Mouse (Mus musculus) kidney, postnatal 0 days (tissue): ENCODE measurements around the gene Nceh1. TPM values are rescaled to one million over a fixed set of nuclear protein-coding genes. Genes with fewer than 3 reads are reported as not detected.
A peak's percentile ranks its signal among the peaks of the same experiment; 100 is the strongest.
"Not testable (repeated sequence)": the region's sequence is repeated elsewhere in the genome, so short reads cannot be mapped to it uniquely, and the experiment has no call there.

Experiments
- ATAC-seq: fragments of 200-750 bp; cut with Nextera tagmentation; replicated peaks from 2 replicates; pipeline ENCODE4 v1.8.0; 2017; ENCODE audit warnings: low read depth, moderate number of reproducible peaks, moderate TSS enrichment, moderate library complexity; ENCODE audit not compliant: low FRiP score
- DNase-seq: peaks from one replicate; pipeline ENCODE4 v3.0.0-alpha.2; 2016; ENCODE audit warnings: low spot score
- H3K27ac ChIP-seq: fragments of 300-500 bp; sonication (generic); 2 replicates; pipeline ENCODE4 v1.5.1; 2014; ENCODE audit warnings: mild to moderate bottlenecking
- H3K27me3 ChIP-seq: fragments of 300-500 bp; sonication (generic); 2 replicates; pipeline ENCODE4 v1.6.1; 2014; ENCODE audit warnings: low read length, mixed read lengths; ENCODE audit not compliant: insufficient read depth
- H3K36me3 ChIP-seq: fragments of 300-500 bp; sonication (generic); 2 replicates; pipeline ENCODE4 v1.6.1; 2014; ENCODE audit warnings: low read length, mixed read lengths; ENCODE audit not compliant: insufficient read depth
- H3K4me1 ChIP-seq: fragments of 300-500 bp; sonication (generic); replicated peaks from 2 replicates; pipeline ENCODE4 v1.6.1; 2014; ENCODE audit warnings: antibody characterized with exemption, low read length, mixed read lengths; ENCODE audit not compliant: insufficient read depth
- H3K4me2 ChIP-seq: fragments of 300-500 bp; sonication (generic); 2 replicates; pipeline ENCODE4 v1.6.1; 2014; ENCODE audit warnings: mild to moderate bottlenecking, low read length, moderate library complexity, mixed read lengths
- H3K4me3 ChIP-seq: fragments of 300-500 bp; sonication (generic); replicated peaks from 2 replicates; pipeline ENCODE4 v1.5.1; 2014; ENCODE audit warnings: low read depth, low read length
- H3K9ac ChIP-seq: fragments of 300-500 bp; sonication (generic); 2 replicates; pipeline ENCODE4 v1.6.1; 2014; ENCODE audit warnings: low read depth, low read length
- H3K9me3 ChIP-seq: fragments of 300-500 bp; sonication (generic); replicated peaks from 2 replicates; pipeline ENCODE4 v1.6.1; 2016; ENCODE audit warnings: low read length, inconsistent platforms, mixed read lengths
- CTCF ChIP-seq: IDR thresholded peaks from 2 replicates; pipeline ENCODE4 v1.5.1; 2016; ENCODE audit warnings: antibody characterized with exemption, low read depth, mild to moderate bottlenecking, moderate library complexity
- WGBS: fragments of 180-500 bp; shearing (Covaris S2); extraction: QIAGEN DNeasy Blood & Tissue Kit; methylation state at CpG from one replicate; pipeline ENCODE4 v1.1.7; 2014; 5-methylcytosine and 5-hydroxymethylcytosine counted together
- polyA plus RNA-seq: library from polyadenylated mRNA; unstranded; fragments of >200 nt; fragmentation: Nextera tagmentation; extraction: Ambion mirVana; gene quantifications from 2 replicates; pipeline ENCODE4 v1.2.1, GENCODE M21; 2015

The Nceh1 gene
- polyA plus RNA-seq, 1 experiment from 2014 or later = 47.7 TPM

DNA sequence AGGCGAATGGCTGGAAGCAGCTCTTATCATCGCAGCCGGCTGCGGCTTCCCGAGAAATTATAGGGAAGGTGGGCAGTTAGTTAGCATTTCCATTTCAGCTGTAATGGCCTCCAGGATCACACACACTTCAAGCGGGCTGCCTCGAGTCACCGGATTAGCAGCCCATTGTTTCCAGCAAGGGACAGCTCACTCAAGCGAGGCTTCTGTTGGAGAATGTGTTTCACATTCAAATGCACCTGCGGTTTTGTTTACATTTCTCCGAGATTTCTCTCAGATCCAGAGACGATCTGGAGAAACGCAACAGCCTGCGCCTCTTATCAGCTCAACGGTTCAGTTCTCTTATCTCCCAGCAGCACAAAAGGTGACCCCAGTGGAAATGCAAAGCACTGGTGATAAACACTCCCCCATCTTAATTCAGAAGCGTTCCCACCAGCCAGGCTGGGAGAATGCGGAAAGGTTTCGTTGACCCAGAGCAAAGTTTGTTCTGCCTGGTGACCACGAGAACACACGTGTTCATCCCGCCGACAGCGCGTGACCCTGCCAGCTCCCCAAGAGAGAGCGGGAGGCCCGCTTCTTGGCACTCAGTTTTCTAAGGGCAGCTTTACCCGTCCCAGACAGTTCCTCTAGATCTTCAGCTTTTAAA, 100.4 kb downstream of the Nceh1 start:
- Histone ChIP-seq H3K9me3 (no peaks in the 10 kb centered on the region), H3K9ac (0 out of 2 replicates have a peak overlapping the region, but pooled peaks have one; percentile 27), H3K36me3 (no peaks in the 10 kb centered on the region), H3K4me3 (no peak overlapping the region), H3K27ac (peak overlapping the region; percentile 88), H3K4me2 (peak overlapping the region; percentile 47), H3K4me1 (peaks cover 22% of the 10 kb centered on the region), H3K27me3 (no peaks in the 10 kb centered on the region)
- DNase-seq (peak; percentile 63), ATAC-seq (peak; percentile 78)
- TF ChIP-seq CTCF = no peak
- 11% methylated on average over 27 of the region's 27 CpGs for WGBS

GRCm38 (mm10) chr3:27283796-27284195, 101.0 kb downstream of the Nceh1 start:
- Histone ChIP-seq H3K4me1 (peaks cover 23% of the 10 kb centered on the region), H3K9me3 (no peaks in the 10 kb centered on the region), H3K4me2 (peak overlapping the region; percentile 47; the same call in 1 of the 2 replicates), H3K27ac (peak overlapping the region; percentile 88), H3K27me3 (no peaks in the 10 kb centered on the region), H3K4me3 (no peak overlapping the region), H3K9ac (no peak overlapping the region), H3K36me3 (no peaks in the 10 kb centered on the region)
- no peak for TF ChIP-seq CTCF
- no peak for DNase-seq
- 41% methylated on average over 7 of the region's 7 CpGs for WGBS
- ATAC-seq = peak; percentile 4; the same call in 1 of the 2 replicates

DNA sequence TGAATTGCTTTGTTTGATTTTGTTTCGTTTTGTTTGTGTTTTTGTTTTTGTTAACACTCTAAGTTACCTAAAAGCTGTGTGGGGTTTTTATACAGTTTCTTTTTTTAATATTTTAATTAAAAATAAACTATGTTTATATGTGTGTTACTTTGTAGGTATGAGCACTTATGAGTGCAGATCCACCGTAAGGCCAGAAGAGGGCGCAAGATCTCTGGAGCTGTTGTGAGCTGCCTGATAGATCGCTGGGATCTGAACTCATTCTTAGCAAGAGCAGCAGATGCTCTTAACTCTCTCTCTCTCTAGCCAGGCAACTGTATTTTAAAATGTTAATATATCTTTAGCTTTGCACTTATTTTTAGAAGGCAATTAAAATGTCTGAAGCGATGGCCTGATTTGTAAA, 101.5 kb downstream of the Nceh1 start:
- whole genome bisulfite sequencing = 86% methylated on average over 5 of the region's 5 CpGs
- H3K4me2 ChIP-seq = no peak overlapping the region
- DNase-seq = no peak
- no peaks in the 10 kb centered on the region for H3K27me3 ChIP-seq
- peak overlapping the region; percentile 88 for H3K27ac ChIP-seq
- ATAC-seq = no peak
- H3K9ac ChIP-seq = no peak overlapping the region
- peak; percentile 54 for TF ChIP-seq CTCF
- H3K36me3 ChIP-seq = no peaks in the 10 kb centered on the region
- no peak overlapping the region for H3K4me3 ChIP-seq
- peaks cover 27% of the 10 kb centered on the region for H3K4me1 ChIP-seq
- H3K9me3 ChIP-seq = no peaks in the 10 kb centered on the region

GRCm38 (mm10) chr3:27285072-27285471, 102.3 kb downstream of the Nceh1 start:
- 36% methylated on average over 9 of the region's 9 CpGs for WGBS
- Histone ChIP-seq H3K27ac (peak overlapping the region; percentile 88), H3K27me3 (no peaks in the 10 kb centered on the region), H3K9me3 (no peaks in the 10 kb centered on the region), H3K36me3 (no peaks in the 10 kb centered on the region), H3K9ac (no peak overlapping the region), H3K4me2 (no peak overlapping the region), H3K4me3 (no peak overlapping the region), H3K4me1 (peaks cover 28% of the 10 kb centered on the region)
- DNase-seq (no peak), ATAC-seq (no peak)
- no peak for TF ChIP-seq CTCF

- Histone ChIP-seq H3K4me3 (no peak overlapping the region), H3K27ac (peak overlapping the region; percentile 51; the same call in 1 of the 2 replicates), H3K4me1 (peaks cover 12% of the 10 kb centered on the region), H3K9me3 (no peaks in the 10 kb centered on the region), H3K36me3 (no peaks in the 10 kb centered on the region), H3K27me3 (no peaks in the 10 kb centered on the region), H3K4me2 (no peak overlapping the region), H3K9ac (no peak overlapping the region)
- WGBS = 50% methylated on average over 2 of the region's 2 CpGs
- TF ChIP-seq CTCF = no peak
- no peak for ATAC-seq
- no peak for DNase-seq
Measured at GRCm38 (mm10) chr3:27288301-27288700, 105.5 kb downstream of the Nceh1 start.

DNA sequence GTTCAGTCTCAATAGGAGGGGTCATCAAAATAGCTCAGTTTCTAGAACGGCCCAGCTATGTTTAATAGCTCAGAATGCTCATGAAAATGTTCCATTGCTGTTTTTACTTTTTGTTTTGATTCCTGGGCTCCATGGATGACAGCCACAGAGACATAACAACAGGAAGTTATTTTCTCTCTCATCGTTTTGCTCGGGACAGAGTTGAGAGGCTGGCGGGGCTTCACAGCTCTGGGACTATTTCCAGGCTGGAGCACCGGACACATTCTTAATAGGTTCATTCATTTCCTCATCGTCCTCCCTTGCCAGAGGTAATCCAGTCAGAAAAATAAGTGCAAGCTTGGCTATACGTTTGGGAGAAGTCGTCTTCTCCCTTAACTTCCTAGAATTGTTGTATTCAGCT, 106.1 kb downstream of the Nceh1 start:
- TF ChIP-seq CTCF = no peak
- ATAC-seq = no peak
- Histone ChIP-seq H3K9me3 (no peaks in the 10 kb centered on the region), H3K9ac (no peak overlapping the region), H3K27me3 (no peaks in the 10 kb centered on the region), H3K27ac (peak overlapping the region; percentile 51), H3K36me3 (no peaks in the 10 kb centered on the region), H3K4me2 (peak overlapping the region; percentile 13; the same call in 1 of the 2 replicates), H3K4me1 (0 out of 2 replicates have a peak, but pooled peaks cover 9% of the 10 kb centered on the region), H3K4me3 (no peak overlapping the region)
- DNase-seq = peak; percentile 70
- 39% methylated on average over 8 of the region's 8 CpGs for WGBS

- DNase-seq = no peak
- Histone ChIP-seq H3K36me3 (no peaks in the 10 kb centered on the region), H3K4me2 (no peak overlapping the region), H3K4me1 (0 out of 2 replicates have a peak, but pooled peaks cover 6% of the 10 kb centered on the region), H3K27me3 (no peaks in the 10 kb centered on the region), H3K4me3 (no peak overlapping the region), H3K9ac (no peak overlapping the region), H3K9me3 (no peaks in the 10 kb centered on the region), H3K27ac (no peak overlapping the region)
- WGBS = 92% methylated on average over 5 of the region's 5 CpGs
- TF ChIP-seq CTCF = no peak
- no peak for ATAC-seq
Measured at GRCm38 (mm10) chr3:27290285-27290684, 107.5 kb downstream of the Nceh1 start.

- H3K27ac ChIP-seq, H3K36me3 ChIP-seq, ATAC-seq, H3K9me3 ChIP-seq, H3K4me3 ChIP-seq, DNase-seq, H3K4me1 ChIP-seq, H3K9ac ChIP-seq, H3K27me3 ChIP-seq, H3K4me2 ChIP-seq: not testable (repeated sequence)
- 90% methylated on average over 5 of the region's 5 CpGs for WGBS
Measured at GRCm38 (mm10) chr3:27290945-27291344, 108.2 kb downstream of the Nceh1 start.

DNA sequence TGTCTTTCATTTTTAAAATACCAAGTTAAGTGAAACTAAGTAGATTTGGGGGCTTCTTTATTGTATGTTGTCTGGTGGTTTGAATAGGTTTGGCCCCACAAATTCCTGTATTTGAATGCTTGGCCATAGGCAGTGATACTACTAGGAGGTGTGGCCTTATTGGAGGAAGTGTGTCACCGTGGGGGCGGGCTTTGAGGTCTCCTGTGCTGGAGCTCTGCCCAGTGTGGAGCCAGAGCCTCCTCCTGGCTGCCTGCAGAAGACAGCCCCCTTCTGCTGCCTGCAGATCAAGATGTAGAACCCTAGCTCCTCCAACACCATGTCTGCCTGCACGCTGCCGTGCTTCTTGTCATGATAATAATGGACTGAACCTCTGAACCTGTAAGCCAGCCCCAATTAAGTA, 108.6 kb downstream of the Nceh1 start:
- H3K27ac ChIP-seq, H3K4me2 ChIP-seq, H3K9me3 ChIP-seq, H3K4me1 ChIP-seq, H3K27me3 ChIP-seq, H3K9ac ChIP-seq, DNase-seq, H3K36me3 ChIP-seq, H3K4me3 ChIP-seq: not testable (repeated sequence)
- 0 out of 2 replicates have a peak, but pooled peaks have one; percentile 59 for ATAC-seq
- WGBS = 86% methylated on average over 4 of the region's 4 CpGs
